Mouse (Mus musculus) neural tube, embryonic 11.5 days (tissue): ENCODE results near the gene Spc24. TPM values are rescaled to one million over a fixed set of nuclear protein-coding genes. Genes with fewer than 3 reads are reported as not detected.
"Not testable (repeated sequence)": the region's sequence is repeated elsewhere in the genome, so short reads cannot be mapped to it uniquely, and the experiment has no call there.

Source experiments
- ATAC-seq: fragments of 200-750 bp; cut with Nextera tagmentation; 2 replicates; pipeline ENCODE4 v1.8.0; 2017; ENCODE audit warnings: moderate number of reproducible peaks, mild to moderate bottlenecking, moderate TSS enrichment, moderate library complexity; ENCODE audit not compliant: insufficient read depth, low FRiP score, low TSS enrichment
- DNase-seq: peaks from one replicate; pipeline ENCODE4 v3.0.0-alpha.2; 2015; ENCODE audit warnings: low spot score
- H3K27ac ChIP-seq: fragments of 300-500 bp; sonication (generic); 2 replicates; pipeline ENCODE4 v1.5.1; 2014; ENCODE audit warnings: low read depth, mild to moderate bottlenecking, low read length
- H3K27me3 ChIP-seq: fragments of 300-500 bp; sonication (generic); 2 replicates; pipeline ENCODE4 v1.6.1; 2014; ENCODE audit warnings: mild to moderate bottlenecking, low read length, mixed read lengths; ENCODE audit not compliant: control insufficient read depth, insufficient read depth
- H3K36me3 ChIP-seq: fragments of 300-500 bp; sonication (generic); 2 replicates; pipeline ENCODE4 v1.6.1; 2014; ENCODE audit warnings: mild to moderate bottlenecking, low read length, moderate library complexity, mixed read lengths; ENCODE audit not compliant: control insufficient read depth, insufficient read depth
- H3K4me1 ChIP-seq: fragments of 300-500 bp; sonication (generic); 2 replicates; pipeline ENCODE4 v1.6.1; 2014; ENCODE audit warnings: low read length, mixed read lengths; ENCODE audit not compliant: control insufficient read depth, insufficient read depth
- H3K4me2 ChIP-seq: fragments of 300-500 bp; sonication (generic); 2 replicates; pipeline ENCODE4 v1.6.1; 2014; ENCODE audit warnings: low read depth, mild to moderate bottlenecking, moderate library complexity
- H3K4me3 ChIP-seq: fragments of 300-500 bp; sonication (generic); 2 replicates; pipeline ENCODE4 v1.5.1; 2014; ENCODE audit warnings: low read depth, low read length
- H3K9ac ChIP-seq: fragments of 300-500 bp; sonication (generic); 2 replicates; pipeline ENCODE4 v1.6.1; 2014; ENCODE audit warnings: mild to moderate bottlenecking, low read length
- H3K9me3 ChIP-seq: fragments of 300-500 bp; sonication (generic); 2 replicates; pipeline ENCODE4 v1.6.1; 2016; ENCODE audit warnings: low read length; ENCODE audit not compliant: control insufficient read depth
- WGBS: fragments of 180-500 bp; shearing (Covaris S2); extraction: QIAGEN DNeasy Blood & Tissue Kit; methylation state at CpG from one replicate; pipeline ENCODE4 v1.1.7; 2014; 5-methylcytosine and 5-hydroxymethylcytosine counted together
- polyA plus RNA-seq: library from polyadenylated mRNA; unstranded; fragments of >200 nt; fragmentation: Nextera tagmentation; extraction: Ambion mirVana; gene quantifications from 2 replicates; pipeline ENCODE4 v1.2.1, GENCODE M21; 2014

Spc24 gene
- polyA plus RNA-seq, 1 experiment from 2014 or later = 117 TPM

GRCm38 (mm10) chr9:21798345-21799009, 38.4 kb upstream of the Spc24 start, which contains the start of gene Kank2:
Gene Kank2 (minus strand): TSS chr9:21798744.
- Histone ChIP-seq H3K27ac (peak within 1 kb of the TSS; percentile 39; the same call in 1 of the 2 replicates), H3K4me2 (peak within 1 kb of the TSS; percentile 90), H3K4me1 (peaks cover 6% of the 10 kb centered on the region; the same call in 1 of the 2 replicates), H3K9me3 (no peaks in the 10 kb centered on the region), H3K4me3 (peak within 1 kb of the TSS; percentile 68), H3K27me3 (no peaks in the 10 kb centered on the region), H3K9ac (peak within 1 kb of the TSS; percentile 66), H3K36me3 (peaks cover 7% of the 10 kb centered on the region)
- ATAC-seq = peak; percentile 82
- DNase-seq = peak; percentile 89
- WGBS = under 1% methylated on average over 52 of the region's 52 CpGs

- ATAC-seq (peak; percentile 63), DNase-seq (peak; percentile 74)
- 0% methylated on average over 22 of the region's 26 CpGs for WGBS
- Histone ChIP-seq H3K9ac (peak overlapping the region; percentile 66), H3K4me1 (peaks cover 6% of the 10 kb centered on the region; the same call in 1 of the 2 replicates), H3K4me2 (peak overlapping the region; percentile 90), H3K27ac (peak overlapping the region; percentile 39; the same call in 1 of the 2 replicates), H3K36me3 (peaks cover 7% of the 10 kb centered on the region), H3K9me3 (no peaks in the 10 kb centered on the region), H3K27me3 (no peaks in the 10 kb centered on the region), H3K4me3 (peak overlapping the region; percentile 68)
These were observed 37.8 kb upstream of the Spc24 start for GRCm38 (mm10) chr9:21797921-21798344.

- WGBS = 76% methylated on average over 3 of the region's 3 CpGs
- no peak for ATAC-seq
- peak overlapping the region; percentile 68; the same call in 1 of the 2 replicates for H3K4me3 ChIP-seq
These were observed 36.8 kb upstream of the Spc24 start for GRCm38 (mm10) chr9:21796919-21797318.

DNA sequence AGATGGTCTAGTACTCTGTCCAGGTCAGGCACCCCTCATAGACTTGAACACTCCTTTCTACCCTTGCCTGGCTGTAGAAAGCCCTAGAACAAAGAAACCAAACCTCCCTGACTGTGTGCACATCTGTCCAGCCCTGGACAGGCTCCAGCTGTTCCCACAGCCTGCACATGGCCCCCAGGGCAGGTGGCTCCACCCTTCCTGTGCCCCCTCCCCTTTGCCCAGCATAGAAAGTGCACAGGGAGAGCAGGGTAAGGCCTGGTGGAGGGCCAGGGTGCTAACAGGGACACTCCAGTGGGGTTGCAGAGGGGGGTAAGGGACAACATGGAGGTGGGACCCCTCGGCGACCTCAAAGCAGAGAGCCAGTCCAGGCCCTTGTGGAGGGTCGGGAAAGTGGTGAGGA, 36.2 kb upstream of the Spc24 start:
- Histone ChIP-seq H3K9me3 (no peaks in the 10 kb centered on the region), H3K36me3 (peaks cover 7% of the 10 kb centered on the region; the same call in 1 of the 2 replicates), H3K27ac (no peak overlapping the region), H3K4me2 (0 out of 2 replicates have a peak overlapping the region, but pooled peaks have one; percentile 20), H3K4me1 (peaks cover 6% of the 10 kb centered on the region; the same call in 1 of the 2 replicates), H3K9ac (no peak overlapping the region), H3K27me3 (no peaks in the 10 kb centered on the region), H3K4me3 (no peak overlapping the region)
- no peak for DNase-seq
- no peak for ATAC-seq
- WGBS = 76% methylated on average over 3 of the region's 3 CpGs

More at GRCm38 (mm10) chr9:21796919-21797318, 36.8 kb upstream of the Spc24 start:
- Histone ChIP-seq H3K9ac (no peak overlapping the region), H3K27ac (no peak overlapping the region), H3K4me2 (no peak overlapping the region), H3K27me3 (no peaks in the 10 kb centered on the region), H3K9me3 (no peaks in the 10 kb centered on the region), H3K36me3 (peaks cover 7% of the 10 kb centered on the region), H3K4me1 (peaks cover 6% of the 10 kb centered on the region; the same call in 1 of the 2 replicates)
- DNase-seq = no peak

DNA sequence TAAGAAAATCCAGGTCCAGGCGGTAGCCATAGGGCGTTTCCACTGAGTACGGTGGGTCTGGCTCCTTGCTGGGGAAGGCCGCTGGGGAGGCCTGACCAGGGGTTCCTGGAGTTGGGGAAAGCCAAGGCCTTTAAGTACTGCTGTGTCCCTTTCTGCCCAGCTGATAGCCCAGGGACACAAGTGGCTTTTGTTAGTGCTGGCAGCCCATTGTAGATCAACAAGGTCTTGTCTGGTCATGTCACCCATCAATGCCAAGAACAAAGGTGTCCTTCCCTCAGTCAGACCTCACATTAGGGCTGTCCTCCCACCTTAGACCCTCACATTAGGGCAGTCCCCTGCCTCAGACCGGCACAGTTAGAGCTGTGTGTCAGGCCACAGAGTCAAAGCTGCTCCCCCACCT, 35.5 kb upstream of the Spc24 start:
- Histone ChIP-seq H3K4me3 (no peak overlapping the region), H3K27ac (no peak overlapping the region), H3K9me3 (no peaks in the 10 kb centered on the region), H3K36me3 (peaks cover 7% of the 10 kb centered on the region; the same call in 1 of the 2 replicates), H3K4me1 (peaks cover 6% of the 10 kb centered on the region; the same call in 1 of the 2 replicates), H3K27me3 (no peaks in the 10 kb centered on the region), H3K4me2 (no peak overlapping the region), H3K9ac (no peak overlapping the region)
- DNase-seq (no peak), ATAC-seq (no peak)
- WGBS = 81% methylated on average over 5 of the region's 5 CpGs

DNA sequence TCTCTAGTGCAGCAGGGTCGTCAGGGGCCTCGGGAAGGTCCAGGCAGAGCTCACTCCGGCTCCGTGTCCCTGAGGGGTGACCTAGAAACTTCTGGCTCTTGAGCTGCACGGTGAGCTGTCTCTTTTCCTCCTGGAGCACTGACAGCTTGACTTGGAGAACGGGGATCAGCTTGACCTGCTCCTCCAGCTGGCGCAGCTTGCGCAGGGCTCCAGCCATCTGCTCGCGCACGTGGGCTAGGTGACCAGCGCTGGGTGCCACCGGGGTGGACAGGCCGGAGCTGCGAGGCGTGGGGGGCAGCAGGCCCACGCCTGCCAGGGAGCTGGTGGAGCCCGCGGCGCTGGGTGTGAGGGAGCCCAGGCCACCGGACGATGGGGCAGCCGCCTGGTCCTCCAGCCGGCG, 34.8 kb upstream of the Spc24 start:
- Histone ChIP-seq H3K4me2 (no peak overlapping the region), H3K9ac (no peak overlapping the region), H3K9me3 (no peaks in the 10 kb centered on the region), H3K4me1 (peaks cover 6% of the 10 kb centered on the region; the same call in 1 of the 2 replicates), H3K27me3 (no peaks in the 10 kb centered on the region), H3K27ac (no peak overlapping the region), H3K36me3 (peaks cover 7% of the 10 kb centered on the region; the same call in 1 of the 2 replicates), H3K4me3 (no peak overlapping the region)
- ATAC-seq (no peak), DNase-seq (no peak)
- WGBS = 89% methylated on average over 21 of the region's 25 CpGs

DNA sequence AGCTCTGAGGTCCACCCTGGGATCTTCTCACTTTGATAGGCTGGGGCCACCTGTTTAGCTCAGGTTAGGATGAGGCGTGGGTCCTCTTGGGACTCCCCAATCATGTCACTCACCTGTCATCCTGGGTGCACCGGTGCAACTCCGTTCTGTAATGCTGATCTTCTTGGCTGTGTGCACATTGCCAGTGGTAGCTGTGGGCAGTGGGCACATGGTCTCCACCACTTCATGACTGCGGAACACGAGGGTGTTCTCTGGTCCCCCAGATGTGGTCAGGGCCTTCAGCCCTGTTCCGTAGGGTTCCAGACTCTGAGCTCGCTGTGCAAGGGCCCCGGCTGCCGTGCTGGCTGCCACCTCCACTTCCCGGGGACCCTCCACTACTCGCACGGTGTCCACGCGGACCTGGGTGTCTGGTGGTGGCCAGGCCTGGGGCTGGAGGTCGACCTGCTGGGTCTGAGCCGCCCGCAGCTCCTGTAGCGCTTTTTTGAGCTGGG, 34.3 kb upstream of the Spc24 start:
- H3K27ac ChIP-seq = no peak overlapping the region
- no peaks in the 10 kb centered on the region for H3K27me3 ChIP-seq
- H3K9me3 ChIP-seq = no peaks in the 10 kb centered on the region
- peaks cover 6% of the 10 kb centered on the region; the same call in 1 of the 2 replicates for H3K4me1 ChIP-seq
- no peak for ATAC-seq
- no peak for DNase-seq
- H3K4me3 ChIP-seq = no peak overlapping the region
- no peak overlapping the region for H3K9ac ChIP-seq
- no peak overlapping the region for H3K4me2 ChIP-seq
- peaks cover 7% of the 10 kb centered on the region; the same call in 1 of the 2 replicates for H3K36me3 ChIP-seq
- 95% methylated on average over 18 of the region's 18 CpGs for WGBS

DNA sequence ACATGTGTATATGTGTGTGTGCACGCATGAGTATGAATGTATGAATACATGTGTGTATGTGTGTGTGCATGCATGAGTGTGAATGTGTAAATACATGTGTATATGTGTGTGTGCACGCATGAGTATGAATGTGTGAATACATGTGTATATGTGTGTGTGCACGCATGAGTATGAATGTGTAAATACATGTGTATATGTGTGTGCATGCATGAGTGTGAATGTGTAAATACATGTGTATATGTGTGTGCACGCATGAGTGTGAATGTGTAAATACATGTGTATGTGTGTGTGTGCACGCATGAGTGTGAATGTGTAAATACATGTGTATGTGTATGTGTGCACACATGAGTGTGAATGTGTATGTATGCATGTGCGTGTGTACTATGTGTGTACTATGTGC, 33.4 kb upstream of the Spc24 start:
- not testable (repeated sequence) for DNase-seq, H3K4me3 ChIP-seq, H3K27ac ChIP-seq, H3K9ac ChIP-seq, H3K36me3 ChIP-seq, H3K4me2 ChIP-seq, H3K9me3 ChIP-seq, H3K4me1 ChIP-seq, ATAC-seq, H3K27me3 ChIP-seq
- WGBS = 96% methylated on average over 6 of the region's 6 CpGs
